Mouse (Mus musculus) limb, embryonic 14.5 days (tissue): ENCODE measurements around the gene Rbm33. TPM values are rescaled to one million over a fixed set of nuclear protein-coding genes. Genes with fewer than 3 reads are reported as not detected.
A peak's percentile ranks its signal among the peaks of the same experiment; 100 is the strongest.

Source experiments
- ATAC-seq: fragments of 200-750 bp; cut with Nextera tagmentation; 2 replicates; pipeline ENCODE4 v1.8.0; 2017; ENCODE audit warnings: low read depth, moderate number of reproducible peaks, moderate TSS enrichment; ENCODE audit not compliant: low FRiP score
- DNase-seq: peaks from one replicate; pipeline ENCODE4 v3.0.0-alpha.2; 2015; ENCODE audit warnings: low spot score
- H3K27ac ChIP-seq: fragments of 300-500 bp; sonication (generic); replicated peaks from 2 replicates; pipeline ENCODE4 v1.5.1; 2014; ENCODE audit warnings: low read depth, mild to moderate bottlenecking, low read length, moderate library complexity, mixed read lengths
- H3K27me3 ChIP-seq: fragments of 300-500 bp; sonication (generic); 2 replicates; pipeline ENCODE4 v1.6.1; 2014; ENCODE audit warnings: low read length, mixed read lengths; ENCODE audit not compliant: control insufficient read depth, insufficient read depth
- H3K36me3 ChIP-seq: fragments of 300-500 bp; sonication (generic); 2 replicates; pipeline ENCODE4 v1.6.1; 2014; ENCODE audit warnings: mild to moderate bottlenecking, low read length, moderate library complexity, mixed read lengths; ENCODE audit not compliant: control insufficient read depth, insufficient read depth
- H3K4me1 ChIP-seq: fragments of 300-500 bp; sonication (generic); 2 replicates; pipeline ENCODE4 v1.6.1; 2014; ENCODE audit warnings: antibody characterized with exemption, low read length, mixed read lengths; ENCODE audit not compliant: control insufficient read depth, insufficient read depth
- H3K4me2 ChIP-seq: fragments of 300-500 bp; sonication (generic); replicated peaks from 2 replicates; pipeline ENCODE4 v1.6.1; 2014; ENCODE audit warnings: low read depth, mild to moderate bottlenecking, low read length, moderate library complexity; ENCODE audit not compliant: severe bottlenecking
- H3K4me3 ChIP-seq: fragments of 300-500 bp; sonication (generic); replicated peaks from 2 replicates; pipeline ENCODE4 v1.5.1; 2014; ENCODE audit warnings: low read length
- H3K9ac ChIP-seq: fragments of 300-500 bp; sonication (generic); 2 replicates; pipeline ENCODE4 v1.6.1; 2014; ENCODE audit warnings: mild to moderate bottlenecking, low read depth, low read length, moderate library complexity; ENCODE audit not compliant: severe bottlenecking
- H3K9me3 ChIP-seq: fragments of 300-500 bp; sonication (generic); 2 replicates; pipeline ENCODE4 v1.6.1; 2016; ENCODE audit warnings: low read length; ENCODE audit not compliant: control insufficient read depth
- POLR2A ChIP-seq: fragments of 200-500 bp; IDR thresholded peaks from 2 replicates; pipeline ENCODE4 v1.8.0; 2012; ENCODE audit warnings: inconsistent platforms, mild to moderate bottlenecking, moderate library complexity, borderline replicate concordance; ENCODE audit not compliant: insufficient read depth, insufficient read length; ENCODE audit errors: extremely low read depth
- WGBS: fragments of 180-500 bp; shearing (Covaris S2); extraction: QIAGEN DNeasy Blood & Tissue Kit; methylation state at CpG from one replicate; pipeline ENCODE4 v1.1.7; 2014; 5-methylcytosine and 5-hydroxymethylcytosine counted together
- polyA plus RNA-seq, 2 experiments: library from polyadenylated mRNA; depleted of rRNA in 1 of 2; stranded (reverse) in 1 of 2; unstranded in 1 of 2; fragments of >200 nt; fragmentation: Nextera tagmentation in 1 of 2; extraction: Ambion mirVana in 1 of 2; gene quantifications; 2 replicates each; pipeline versions ENCODE4 v1.2.1 to v1.2.3; 2012 to 2014

The Rbm33 gene
- polyA plus RNA-seq, 2 experiments: 19.3 to 43.9 TPM

GRCm38 (mm10) chr5:28416029-28416428 is 99.1 kb downstream of the Rbm33 start:
- Histone ChIP-seq H3K4me3 (no peak overlapping the region), H3K4me1 (no peaks in the 10 kb centered on the region), H3K9ac (no peak overlapping the region), H3K36me3 (peaks cover 84% of the 10 kb centered on the region), H3K4me2 (no peak overlapping the region), H3K27me3 (no peaks in the 10 kb centered on the region), H3K9me3 (no peaks in the 10 kb centered on the region), H3K27ac (no peak overlapping the region)
- TF ChIP-seq POLR2A: no peak
- no peak for ATAC-seq
- DNase-seq: no peak

- no peak for DNase-seq
- Histone ChIP-seq H3K9me3 (no peaks in the 10 kb centered on the region), H3K27me3 (no peaks in the 10 kb centered on the region), H3K27ac (no peak overlapping the region), H3K4me2 (no peak overlapping the region), H3K4me1 (no peaks in the 10 kb centered on the region), H3K9ac (no peak overlapping the region), H3K36me3 (peaks cover 57% of the 10 kb centered on the region), H3K4me3 (no peak overlapping the region)
- no peak for ATAC-seq
- 87% methylated on average over 10 of the region's 10 CpGs for WGBS
- TF ChIP-seq POLR2A: no peak
These were observed 101.8 kb downstream of the Rbm33 start for GRCm38 (mm10) chr5:28418734-28419133.

- 89% methylated on average over 12 of the region's 12 CpGs for WGBS
- no peak overlapping the region for H3K9ac ChIP-seq
- H3K27ac ChIP-seq: no peak overlapping the region
- H3K9me3 ChIP-seq: no peaks in the 10 kb centered on the region
- no peak for TF ChIP-seq POLR2A
- DNase-seq (peak; percentile 17), ATAC-seq (no peak)
- no peaks in the 10 kb centered on the region for H3K4me1 ChIP-seq
- no peak overlapping the region for H3K4me3 ChIP-seq
- no peaks in the 10 kb centered on the region for H3K27me3 ChIP-seq
- peaks cover 48% of the 10 kb centered on the region for H3K36me3 ChIP-seq
- no peak overlapping the region for H3K4me2 ChIP-seq
These were observed 102.8 kb downstream of the Rbm33 start for GRCm38 (mm10) chr5:28419640-28420265.

- Histone ChIP-seq H3K27ac (no peak overlapping the region), H3K9me3 (no peaks in the 10 kb centered on the region), H3K4me3 (no peak overlapping the region), H3K4me2 (no peak overlapping the region), H3K9ac (no peak overlapping the region), H3K4me1 (no peaks in the 10 kb centered on the region), H3K27me3 (no peaks in the 10 kb centered on the region), H3K36me3 (peaks cover 11% of the 10 kb centered on the region)
- DNase-seq (no peak), ATAC-seq (no peak)
- 58% methylated on average over 4 of the region's 4 CpGs for WGBS
- no peak for TF ChIP-seq POLR2A
These were observed 106.9 kb downstream of the Rbm33 start for GRCm38 (mm10) chr5:28423781-28424180.

- Histone ChIP-seq H3K36me3 (no peaks in the 10 kb centered on the region), H3K4me1 (no peaks in the 10 kb centered on the region), H3K9ac (no peak overlapping the region), H3K27ac (no peak overlapping the region), H3K4me2 (no peak overlapping the region), H3K4me3 (no peak overlapping the region), H3K9me3 (no peaks in the 10 kb centered on the region), H3K27me3 (no peaks in the 10 kb centered on the region)
- no peak for DNase-seq
- ATAC-seq: no peak
- 91% methylated on average over 9 of the region's 9 CpGs for WGBS
- no peak for TF ChIP-seq POLR2A
These were observed 109.0 kb downstream of the Rbm33 start for GRCm38 (mm10) chr5:28425926-28426325.

GRCm38 (mm10) chr5:28450126-28450890 is 133.4 kb downstream of the Rbm33 start:
- no peak for DNase-seq
- H3K4me2 ChIP-seq: no peak overlapping the region
- H3K4me3 ChIP-seq: no peak overlapping the region
- 52% methylated on average over 3 of the region's 3 CpGs for WGBS
- H3K27me3 ChIP-seq: no peaks in the 10 kb centered on the region
- H3K27ac ChIP-seq: no peak overlapping the region
- H3K9ac ChIP-seq: no peak overlapping the region
- ATAC-seq: no peak
- H3K9me3 ChIP-seq: no peaks in the 10 kb centered on the region
- TF ChIP-seq POLR2A: no peak
- H3K36me3 ChIP-seq: no peaks in the 10 kb centered on the region
- H3K4me1 ChIP-seq: no peaks in the 10 kb centered on the region
